Mouse (Mus musculus) cortical plate, adult 2 months (tissue): ENCODE data around the gene Lpp. TPM values are rescaled to one million over a fixed set of nuclear protein-coding genes. Genes with fewer than 3 reads are reported as not detected.

Source experiments
- H3K27ac ChIP-seq: fragments of 200-500 bp; 2 replicates; pipeline ENCODE4 v1.5.1; 2012; ENCODE audit warnings: low read length, control low read depth, inconsistent platforms; ENCODE audit not compliant: insufficient read depth
- H3K4me1 ChIP-seq: fragments of 200-500 bp; 2 replicates; pipeline ENCODE4 v1.6.1; 2011; ENCODE audit warnings: low read length; ENCODE audit not compliant: control insufficient read depth, insufficient read depth
- H3K4me3 ChIP-seq: fragments of 200-500 bp; 2 replicates; pipeline ENCODE4 v1.5.1; 2011; ENCODE audit warnings: mild to moderate bottlenecking, low read length, control low read depth; ENCODE audit not compliant: insufficient read depth
- CTCF ChIP-seq: fragments of 200-500 bp; IDR thresholded peaks from 2 replicates; pipeline ENCODE4 v1.5.1; 2011; ENCODE audit warnings: mild to moderate bottlenecking, control low read depth, low read length; ENCODE audit not compliant: insufficient read depth; ENCODE audit errors: extremely low read depth
- POLR2A ChIP-seq: fragments of 200-500 bp; IDR thresholded peaks from 2 replicates; pipeline ENCODE4 v1.6.1; 2011; ENCODE audit warnings: mild to moderate bottlenecking, low read length, control low read depth; ENCODE audit not compliant: insufficient read depth; ENCODE audit errors: extremely low read depth
- polyA plus RNA-seq: library from polyadenylated mRNA; depleted of rRNA; stranded (reverse); fragments of >200 nt; gene quantifications from 2 replicates; pipeline ENCODE4 v1.2.3, GENCODE M21; 2012

Gene Lpp
- polyA plus RNA-seq, 1 experiment, result 2.5 TPM

DNA sequence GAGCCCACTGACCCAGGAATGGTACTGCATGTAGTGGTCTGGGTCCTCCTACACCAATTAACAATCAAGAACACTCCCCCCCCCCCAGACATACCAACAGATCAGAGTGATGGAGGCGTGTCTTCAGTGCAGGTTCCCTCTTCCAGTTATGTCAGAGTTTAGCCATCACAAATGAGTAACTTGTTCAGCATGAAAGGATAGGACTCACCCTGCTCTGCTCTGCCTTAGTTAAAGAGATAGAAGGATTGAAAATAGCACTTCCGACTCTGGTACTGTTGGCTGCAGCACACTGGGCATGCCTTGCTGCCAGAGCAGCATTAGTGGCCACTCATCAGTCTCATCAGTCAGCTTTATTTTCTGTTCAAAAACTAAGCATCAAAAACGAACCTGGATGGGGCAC lies 423.3 kb downstream of the Lpp start:
- no peaks in the 10 kb centered on the region for H3K4me1 ChIP-seq
- TF ChIP-seq POLR2A, result no peak
- no peak for TF ChIP-seq CTCF
- no peak overlapping the region for H3K27ac ChIP-seq
- no peak overlapping the region for H3K4me3 ChIP-seq

DNA sequence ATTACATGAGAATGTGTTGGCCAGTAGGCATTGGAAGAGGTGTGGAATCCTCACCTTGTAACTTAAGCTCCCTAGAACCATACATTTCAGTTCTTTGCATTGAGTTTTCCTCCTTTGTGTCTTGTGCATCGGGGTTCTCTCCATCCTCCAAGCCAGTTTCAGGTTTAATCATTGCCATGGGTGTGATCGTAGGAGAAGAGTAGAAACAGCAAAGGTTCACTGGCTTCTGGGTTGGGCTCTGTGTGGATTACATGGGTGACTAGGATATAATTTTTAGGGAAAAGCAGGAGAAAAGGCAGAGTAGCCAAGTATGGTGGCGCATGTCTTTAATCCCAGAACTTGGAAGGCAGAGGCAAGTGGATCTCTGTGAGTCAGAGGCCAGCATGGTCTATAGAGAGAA lies 424.1 kb downstream of the Lpp start:
- Histone ChIP-seq H3K4me1 (no peaks in the 10 kb centered on the region), H3K4me3 (no peak overlapping the region), H3K27ac (no peak overlapping the region)
- no peak for TF ChIP-seq POLR2A
- no peak for TF ChIP-seq CTCF

DNA sequence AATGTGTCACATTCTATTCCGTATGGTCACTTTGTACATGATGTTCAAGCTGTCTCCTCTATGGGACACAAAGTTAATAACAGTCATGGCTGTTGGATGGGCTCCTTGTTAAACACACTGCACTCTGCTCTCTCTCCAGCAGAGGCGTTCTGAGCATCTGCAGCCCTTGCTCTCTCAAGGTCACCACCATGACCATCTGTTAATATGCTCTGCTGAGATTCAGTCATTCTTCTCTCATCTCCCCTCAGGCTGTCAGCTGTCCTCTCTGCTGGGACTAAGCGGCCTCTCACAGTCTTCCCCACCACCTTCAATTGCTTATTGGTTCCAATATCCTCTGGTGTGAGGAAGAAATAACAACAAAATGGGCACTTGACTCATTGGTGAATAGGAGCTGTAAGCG lies 425.8 kb downstream of the Lpp start:
- Histone ChIP-seq H3K4me3 (no peak overlapping the region), H3K4me1 (no peaks in the 10 kb centered on the region), H3K27ac (no peak overlapping the region)
- TF ChIP-seq CTCF (no peak), POLR2A (no peak)

DNA sequence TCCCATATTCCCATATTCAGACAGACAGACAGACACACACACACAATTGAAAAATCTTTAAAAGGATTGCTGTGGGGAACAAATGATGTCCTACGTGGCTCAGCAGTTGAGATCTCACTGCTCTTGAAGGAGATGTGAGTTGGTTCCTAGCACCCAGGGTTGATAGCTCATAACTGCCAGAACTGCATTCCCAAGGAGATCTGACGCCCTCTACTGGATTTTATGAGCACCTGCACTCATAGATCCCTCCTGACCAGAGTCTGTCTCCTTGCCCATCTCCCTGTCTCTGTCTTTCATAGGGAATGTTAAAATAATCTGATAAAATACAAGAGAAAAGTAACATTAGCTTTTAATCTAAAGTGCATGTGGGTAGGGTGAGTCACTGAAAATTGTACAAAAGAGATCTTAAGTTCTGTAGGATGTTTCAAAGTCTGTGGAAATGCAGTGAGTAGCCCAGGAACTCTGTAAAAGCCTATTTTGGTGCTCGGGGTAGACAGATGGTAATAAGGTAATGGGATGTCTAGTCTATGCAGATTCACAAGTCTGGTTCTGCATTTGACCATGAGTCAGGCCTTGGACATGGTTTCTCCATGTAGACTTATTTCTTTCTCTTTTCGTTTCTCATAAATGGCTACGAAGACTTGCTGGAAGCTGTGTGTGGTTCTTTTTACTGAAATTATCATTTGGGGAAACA lies 429.0 kb downstream of the Lpp start:
- no peak for TF ChIP-seq POLR2A
- H3K4me3 ChIP-seq, result no peak overlapping the region
- H3K4me1 ChIP-seq, result no peaks in the 10 kb centered on the region
- no peak overlapping the region for H3K27ac ChIP-seq

DNA sequence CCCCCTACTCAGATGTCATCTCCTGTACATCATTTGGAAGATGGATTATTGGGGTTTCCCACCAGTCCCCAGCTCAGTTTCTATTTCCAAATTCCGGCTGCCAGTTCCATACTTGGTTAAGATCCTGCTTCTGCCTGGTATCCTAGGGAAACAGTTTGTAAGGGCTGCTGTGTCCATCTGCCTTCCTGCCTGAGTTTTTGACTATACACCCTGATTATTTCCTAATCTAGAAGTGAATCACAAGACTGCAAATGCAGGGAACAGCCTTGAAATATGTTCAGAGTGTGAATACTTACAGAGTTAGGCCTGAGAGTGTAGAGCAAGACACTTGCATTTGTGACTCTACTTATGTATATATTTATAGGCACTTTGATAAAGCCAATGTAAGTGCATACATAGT lies 429.6 kb downstream of the Lpp start:
- no peaks in the 10 kb centered on the region for H3K4me1 ChIP-seq
- H3K4me3 ChIP-seq, result no peak overlapping the region
- no peak overlapping the region for H3K27ac ChIP-seq
- no peak for TF ChIP-seq POLR2A
- no peak for TF ChIP-seq CTCF

DNA sequence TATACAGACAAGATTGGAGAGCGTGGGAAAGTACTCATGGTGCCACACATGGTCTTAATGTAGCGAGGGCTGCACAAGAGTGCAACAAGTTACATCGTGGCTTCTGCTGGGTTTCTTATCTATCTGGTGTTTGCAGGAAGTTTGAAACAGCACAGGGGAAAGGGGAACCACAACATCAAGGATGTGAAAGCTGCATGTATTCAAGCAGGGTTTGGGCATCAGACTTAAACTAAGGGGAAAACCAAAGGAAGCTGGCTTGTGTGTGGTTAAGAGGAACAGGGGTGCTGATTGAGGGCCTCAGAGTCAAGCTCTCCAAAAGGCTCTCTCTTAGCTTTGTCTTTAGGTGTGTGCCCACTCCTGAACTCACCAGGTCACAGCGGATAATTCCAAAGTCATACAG lies 433.1 kb downstream of the Lpp start:
- TF ChIP-seq POLR2A (no peak), CTCF (no peak)
- H3K4me3 ChIP-seq, result no peak overlapping the region
- H3K4me1 ChIP-seq, result no peaks in the 10 kb centered on the region; the same call in 1 of the 2 replicates
- H3K27ac ChIP-seq, result no peak overlapping the region

DNA sequence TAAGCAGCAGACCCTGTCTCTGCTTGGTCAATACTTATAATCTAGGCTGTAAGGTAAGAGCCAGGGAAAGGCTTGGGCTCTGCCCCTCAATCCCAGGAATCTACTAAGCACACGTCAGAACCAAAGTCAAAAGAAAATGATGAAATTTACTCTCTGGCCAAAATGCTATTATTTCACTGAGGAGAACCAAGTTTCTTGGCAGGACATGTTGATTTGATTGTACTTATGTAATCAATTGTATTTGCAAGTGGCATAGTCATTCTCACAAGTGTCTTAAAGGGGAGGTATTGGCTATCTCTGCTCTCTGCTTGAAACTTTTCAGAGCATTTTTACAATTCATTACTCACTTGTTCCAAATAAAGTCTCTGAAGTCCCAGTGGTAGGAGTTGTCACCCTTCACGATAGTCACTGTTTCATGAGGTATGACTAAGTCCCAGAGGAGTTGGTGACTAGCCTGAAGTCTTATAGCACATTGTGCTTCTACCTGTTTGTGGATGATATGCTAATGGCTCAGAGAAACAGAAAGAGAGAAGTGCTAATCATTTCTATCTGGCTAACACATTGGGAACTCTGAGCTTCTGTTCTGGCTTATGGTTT lies 435.0 kb downstream of the Lpp start:
- no peaks in the 10 kb centered on the region; the same call in 1 of the 2 replicates for H3K4me1 ChIP-seq
- TF ChIP-seq CTCF (no peak), POLR2A (no peak)
- H3K4me3 ChIP-seq, result no peak overlapping the region
- no peak overlapping the region for H3K27ac ChIP-seq

DNA sequence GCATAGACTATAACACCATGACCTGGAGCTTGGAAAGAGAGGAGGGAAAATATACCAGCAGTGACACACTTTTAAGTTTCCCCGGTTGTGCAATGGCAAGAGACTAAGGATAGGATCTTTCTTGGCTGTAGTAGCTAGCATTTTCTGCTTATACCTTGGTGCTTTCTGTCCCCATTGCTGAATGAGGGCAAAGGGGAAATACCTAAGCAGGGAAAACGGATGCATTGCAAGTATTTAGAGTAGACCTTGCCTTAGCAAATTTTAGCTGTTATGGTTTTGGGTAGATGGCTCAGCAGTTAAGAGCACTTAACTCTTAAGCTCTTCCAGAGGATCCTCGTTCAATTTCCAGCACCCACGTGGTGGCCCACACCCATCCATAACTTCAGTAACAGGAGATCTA lies 436.6 kb downstream of the Lpp start:
- Histone ChIP-seq H3K4me3 (no peak overlapping the region), H3K4me1 (no peaks in the 10 kb centered on the region; the same call in 1 of the 2 replicates), H3K27ac (no peak overlapping the region)
- TF ChIP-seq POLR2A, result no peak
- TF ChIP-seq CTCF, result no peak

DNA sequence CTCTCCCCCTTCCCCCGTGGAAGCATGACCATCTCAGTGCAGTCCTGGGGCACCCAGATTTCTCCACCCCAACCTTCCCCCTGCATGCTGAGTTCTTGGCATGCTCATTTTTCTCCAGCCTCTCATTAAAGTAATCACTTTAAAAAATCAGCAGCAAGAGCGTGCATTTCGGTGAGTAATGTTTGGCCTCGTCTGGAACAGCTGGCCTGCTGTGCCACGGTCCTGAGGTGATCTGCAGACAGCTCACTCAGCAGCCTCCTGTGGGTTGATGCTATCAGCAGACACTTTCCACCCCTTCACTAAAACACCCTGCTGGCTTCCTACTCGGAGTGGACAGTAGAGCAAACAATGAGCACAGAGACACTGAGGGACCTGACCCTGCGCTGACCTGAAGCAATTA lies 437.6 kb downstream of the Lpp start:
- H3K27ac ChIP-seq, result no peak overlapping the region
- H3K4me3 ChIP-seq, result no peak overlapping the region
- no peaks in the 10 kb centered on the region; the same call in 1 of the 2 replicates for H3K4me1 ChIP-seq
- TF ChIP-seq CTCF (no peak), POLR2A (no peak)

DNA sequence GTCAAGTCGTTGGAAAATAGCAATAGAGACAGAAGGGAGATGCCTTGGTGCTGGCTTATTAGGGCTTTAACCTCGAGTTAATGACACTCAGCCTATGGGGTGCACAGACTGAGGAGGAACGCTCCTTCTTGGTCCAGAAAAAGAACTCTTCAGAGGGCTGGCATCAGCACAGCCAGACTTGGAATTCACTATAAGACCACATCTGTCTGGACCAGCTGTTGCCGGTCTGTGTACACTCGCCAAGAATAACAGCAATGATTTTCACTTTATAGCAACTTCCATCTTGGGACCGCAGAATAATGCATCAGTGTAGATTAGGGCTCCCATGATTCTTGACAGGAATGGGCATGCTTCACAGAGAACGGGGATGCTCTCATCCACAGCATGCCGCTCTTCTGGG lies 439.9 kb downstream of the Lpp start:
- TF ChIP-seq CTCF (no peak), POLR2A (no peak)
- H3K27ac ChIP-seq, result no peak overlapping the region
- H3K4me3 ChIP-seq, result no peak overlapping the region
- no peaks in the 10 kb centered on the region for H3K4me1 ChIP-seq

DNA sequence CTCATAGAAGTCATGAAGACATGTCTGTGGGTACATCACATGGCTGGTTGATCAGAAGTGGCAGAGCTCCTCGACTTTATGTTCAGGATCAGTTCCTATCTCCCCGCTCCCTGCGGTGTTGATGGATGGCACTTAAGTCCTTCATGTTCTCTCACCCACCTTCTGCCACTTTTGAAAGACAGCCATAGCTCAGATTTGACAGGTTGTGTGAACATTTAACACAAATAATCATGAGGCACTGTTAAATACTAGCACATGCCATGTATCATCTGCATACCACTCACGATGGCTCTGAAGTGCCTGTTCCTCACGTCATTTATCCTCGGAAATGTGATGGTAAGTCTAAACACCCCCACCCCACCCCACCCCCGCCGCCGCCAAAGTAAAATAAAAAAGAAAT lies 441.2 kb downstream of the Lpp start:
- no peaks in the 10 kb centered on the region for H3K4me1 ChIP-seq
- no peak for TF ChIP-seq POLR2A
- no peak for TF ChIP-seq CTCF
- no peak overlapping the region for H3K4me3 ChIP-seq
- no peak overlapping the region for H3K27ac ChIP-seq
